Mouse (Mus musculus) testis, adult 10 weeks (tissue): Measurements from ENCODE around the gene Max. TPM values are rescaled to one million over a fixed set of nuclear protein-coding genes. Genes with fewer than 3 reads are reported as not detected.

Source experiments
- polyA plus RNA-seq: library from polyadenylated mRNA; stranded (reverse); fragments of 350-450 nt; fragmentation: Illumina TruSeq; extraction: RNeasy Lipid Tissue Mini Kit (QIAGEN cat#74804); gene quantifications from one replicate; pipeline ENCODE4 v1.2.3, GENCODE M21; 2014; ENCODE audit warnings: low read depth, low replicate concordance

The Max gene
- 13.7 TPM for polyA plus RNA-seq

DNA sequence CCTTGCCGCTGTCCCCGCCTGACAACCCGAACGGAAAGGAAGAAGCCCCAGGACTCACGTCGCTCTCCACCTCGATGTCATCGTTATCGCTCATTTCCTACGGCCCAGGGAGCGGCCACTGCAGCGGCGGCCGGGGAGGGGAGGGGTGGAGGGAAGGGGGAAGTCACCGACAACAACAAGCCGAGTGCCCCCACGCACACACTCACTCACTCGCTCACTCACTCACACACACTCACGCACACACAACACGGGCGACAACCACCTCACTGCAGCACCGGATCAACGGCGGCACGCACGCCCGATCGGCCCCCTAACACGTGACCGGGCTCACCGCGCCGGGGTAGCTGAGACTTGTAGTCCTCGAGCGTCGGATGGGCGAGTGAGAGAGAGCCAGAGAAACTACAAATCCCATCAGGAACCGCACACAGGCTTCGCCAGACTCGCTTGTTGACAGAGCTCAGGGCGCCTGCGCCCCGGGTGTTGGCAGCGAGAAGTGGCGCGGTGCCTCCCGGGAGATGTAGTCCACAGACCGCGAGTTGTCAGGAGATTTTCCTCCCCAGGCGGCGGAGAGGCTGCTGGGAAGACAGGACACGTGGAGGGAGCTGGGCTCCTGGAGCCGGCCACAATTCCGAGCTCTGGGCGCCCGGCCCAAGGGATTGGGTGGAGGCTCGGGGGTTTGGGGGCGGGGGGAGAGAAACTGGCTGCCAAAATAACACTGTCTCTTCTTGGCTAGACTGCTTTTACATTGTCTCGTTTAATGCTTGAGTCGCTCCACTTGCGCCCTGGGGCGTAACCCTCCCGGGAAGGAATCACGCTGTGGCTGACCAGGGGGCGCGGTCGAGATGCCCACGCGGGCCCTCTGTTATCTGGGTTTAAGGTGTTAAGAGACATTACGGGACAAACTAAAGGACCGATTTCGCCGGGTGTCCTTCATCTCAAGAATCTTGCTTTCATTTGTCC, at the start of gene Max:
Max (minus strand) TSS at position 270 of the 960 bp plus-strand sequence.

Other genes with a start within 250 kb of the Max start
- 52.5 TPM for gene Churc1, start 196.7 kb downstream of the Max start, polyA plus RNA-seq
- gene Fntb, start 196.6 kb downstream of the Max start, polyA plus RNA-seq = 2.7 TPM
- gene Gpx2, start 166.6 kb downstream of the Max start, polyA plus RNA-seq = not detected
- gene Rab15, start 139.3 kb downstream of the Max start, polyA plus RNA-seq = 0.10 TPM